Mouse (Mus musculus) ZHBTc4 (cell line): ENCODE measurements at regions not wholly inside any gene's neighbourhood (a gene's known extent, or its start where the extent isn't known, plus 50 kb on each side); places are given as distances from the start of the nearest gene placed in this dataset.

ENCODE experiments used
- DNase-seq: peaks from one replicate; pipeline ENCODE4 v3.0.0-alpha.2; 2011; ENCODE audit warnings: low read depth, low spot score

DNA sequence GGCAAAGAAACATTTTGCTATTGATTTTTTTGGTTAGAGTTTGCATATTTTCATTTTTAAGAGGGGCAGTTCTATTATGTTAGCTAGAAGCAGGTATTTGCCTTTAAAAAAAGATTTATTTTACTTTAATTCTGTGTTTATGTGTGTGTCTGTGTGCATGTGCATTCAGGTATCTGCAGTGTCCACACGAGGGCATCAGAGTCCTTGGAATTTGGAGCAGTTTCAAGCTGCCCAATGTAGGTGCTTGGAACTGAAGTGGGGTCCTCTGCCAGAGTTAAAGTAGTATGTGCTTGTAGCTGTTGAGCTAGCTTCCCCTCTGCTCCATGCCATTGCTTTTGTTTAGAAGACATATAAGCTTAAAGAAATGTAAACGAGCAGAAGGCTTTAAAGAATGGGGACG lies 89.1 kb downstream of the 9330182O14Rik start:
- DNase-seq = peak; percentile 33

DNA sequence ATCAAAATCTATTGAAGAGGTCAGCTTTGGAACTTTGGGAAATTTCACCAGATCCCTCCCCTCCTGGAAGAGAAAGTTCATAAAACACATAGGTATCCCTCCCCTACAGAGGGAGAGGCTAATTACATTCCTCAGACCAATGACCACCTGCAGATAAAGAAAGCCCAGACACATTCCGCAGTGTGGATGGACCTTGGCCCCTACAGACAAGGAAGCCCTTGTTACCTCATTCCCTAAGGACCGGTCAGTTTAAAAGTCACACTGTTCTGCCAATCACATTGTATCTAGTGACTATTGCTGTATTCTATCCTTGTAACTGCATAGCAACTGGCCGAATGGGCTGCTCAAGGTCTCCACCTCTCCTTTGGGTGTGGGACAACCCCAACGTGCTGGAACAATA lies 107.6 kb downstream of the 9330182O14Rik start:
- DNase-seq = no peak

GRCm38 (mm10) chr15:40248966-40249365 lies 114.8 kb downstream of the 9330182O14Rik start:
- no peak for DNase-seq

DNA sequence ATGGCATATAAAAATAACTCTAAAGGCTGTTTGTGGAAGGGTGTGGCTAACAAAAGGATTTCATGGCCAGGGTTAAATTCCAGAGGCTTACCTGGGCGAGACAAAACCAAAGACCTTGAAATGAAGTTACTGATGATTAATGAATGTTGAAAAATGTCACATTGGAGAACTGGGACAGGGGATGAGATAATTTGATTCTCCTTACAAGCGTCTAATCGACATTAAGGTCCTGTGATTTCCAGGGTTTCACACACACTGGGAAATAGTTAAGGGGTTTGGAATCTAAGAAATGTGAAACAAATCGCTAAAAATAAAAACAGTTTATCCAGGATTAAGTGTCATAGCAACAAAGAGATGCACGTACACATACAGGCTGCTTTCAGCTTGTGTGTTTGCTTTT lies 125.3 kb downstream of the 9330182O14Rik start:
- DNase-seq = no peak

DNA sequence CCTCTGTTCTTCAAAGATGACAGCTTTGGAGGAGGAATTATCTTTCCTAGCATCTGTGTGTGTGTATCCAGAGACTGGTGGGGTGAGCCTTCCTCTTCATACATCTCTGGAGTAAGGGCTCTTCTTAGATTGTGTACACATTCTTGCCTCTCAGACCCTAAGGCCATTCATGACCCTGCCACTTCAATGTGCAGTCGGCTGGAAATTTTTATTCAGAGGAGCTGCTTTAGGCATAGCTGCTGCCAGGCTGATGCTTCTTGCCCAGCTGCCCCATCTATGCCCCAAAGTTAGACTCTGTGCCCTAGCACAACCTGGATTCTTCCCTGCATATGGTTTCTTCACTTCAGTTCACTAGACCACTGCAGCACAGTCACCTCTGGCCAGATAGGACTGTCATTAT lies 144.9 kb downstream of the 9330182O14Rik start:
- no peak for DNase-seq

DNA sequence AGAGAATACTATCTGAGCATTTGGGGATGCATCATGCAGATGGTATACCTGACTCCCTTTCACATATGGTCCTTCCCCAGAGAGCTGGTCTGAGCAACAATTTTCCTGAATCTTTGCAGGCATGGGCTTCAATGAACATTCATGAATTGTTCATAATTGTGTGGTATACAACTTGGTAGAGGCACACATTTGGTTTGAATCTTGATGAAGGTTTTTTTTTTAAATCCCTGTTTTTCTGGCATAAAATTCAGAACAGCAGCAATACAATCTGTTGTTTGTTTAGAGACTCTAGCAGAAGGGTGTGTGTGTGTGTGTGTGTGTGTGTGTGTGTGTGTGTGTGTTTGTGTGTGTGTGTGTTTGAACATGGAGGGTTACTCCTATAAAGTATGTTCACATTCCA lies 146.4 kb downstream of the 9330182O14Rik start:
- DNase-seq = no peak

GRCm38 (mm10) chr15:40281078-40281720 lies 147.0 kb downstream of the 9330182O14Rik start:
- DNase-seq = no peak

DNA sequence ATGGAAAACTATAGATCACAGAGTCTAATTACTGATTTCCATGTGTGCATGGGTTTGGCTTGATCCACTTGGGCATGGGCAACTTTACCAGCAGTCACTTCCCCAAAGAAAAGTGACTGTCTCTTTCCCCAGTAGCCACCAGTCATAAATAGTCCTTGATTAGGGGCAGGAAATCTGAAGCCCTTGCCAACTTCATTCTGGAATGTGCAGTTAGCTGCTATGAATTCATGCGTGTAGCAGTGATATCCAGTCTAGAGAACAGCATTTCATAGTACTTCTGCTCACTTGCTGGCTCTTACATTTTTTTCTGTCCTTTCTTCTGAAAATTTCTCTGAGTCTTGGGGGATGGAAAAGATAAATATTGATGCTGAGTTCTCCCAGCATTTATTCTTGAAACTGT lies 157.4 kb downstream of the 9330182O14Rik start:
- DNase-seq = no peak

- DNase-seq = no peak
Measured at GRCm38 (mm10) chr15:40312226-40312625, 178.1 kb downstream of the 9330182O14Rik start.

GRCm38 (mm10) chr15:40339746-40340145 lies 205.6 kb downstream of the 9330182O14Rik start:
- no peak for DNase-seq

GRCm38 (mm10) chr15:40340269-40340668 lies 206.1 kb downstream of the 9330182O14Rik start:
- no peak for DNase-seq

GRCm38 (mm10) chr15:40351473-40351872 lies 217.3 kb downstream of the 9330182O14Rik start:
- no peak for DNase-seq

- no peak for DNase-seq
Measured at GRCm38 (mm10) chr15:40354802-40355487, 220.8 kb downstream of the 9330182O14Rik start.

GRCm38 (mm10) chr15:40356096-40356495 lies 221.9 kb downstream of the 9330182O14Rik start:
- no peak for DNase-seq

- no peak for DNase-seq
Measured at GRCm38 (mm10) chr15:40358341-40358740, 224.2 kb downstream of the 9330182O14Rik start.

GRCm38 (mm10) chr15:40361849-40362533 lies 227.8 kb downstream of the 9330182O14Rik start:
- DNase-seq = no peak

DNA sequence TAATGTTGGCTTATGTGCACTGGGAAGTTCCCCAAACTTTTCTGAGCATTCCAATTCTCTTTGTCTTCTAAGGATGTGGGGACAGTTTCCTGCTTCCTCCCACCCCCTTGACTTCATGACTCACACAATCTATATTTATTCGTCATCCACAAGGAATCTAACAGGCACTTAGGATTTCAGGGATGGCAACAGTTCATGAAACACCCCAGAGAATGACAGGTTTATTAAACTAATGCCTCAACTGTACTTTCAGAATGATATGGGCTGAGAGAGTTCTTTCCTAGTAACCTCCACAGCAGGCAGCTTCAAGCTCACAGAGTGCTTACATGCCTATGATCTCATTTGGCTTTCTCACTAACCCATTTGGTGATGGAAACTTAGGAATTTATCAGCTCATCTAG lies 230.1 kb downstream of the 9330182O14Rik start:
- no peak for DNase-seq

DNA sequence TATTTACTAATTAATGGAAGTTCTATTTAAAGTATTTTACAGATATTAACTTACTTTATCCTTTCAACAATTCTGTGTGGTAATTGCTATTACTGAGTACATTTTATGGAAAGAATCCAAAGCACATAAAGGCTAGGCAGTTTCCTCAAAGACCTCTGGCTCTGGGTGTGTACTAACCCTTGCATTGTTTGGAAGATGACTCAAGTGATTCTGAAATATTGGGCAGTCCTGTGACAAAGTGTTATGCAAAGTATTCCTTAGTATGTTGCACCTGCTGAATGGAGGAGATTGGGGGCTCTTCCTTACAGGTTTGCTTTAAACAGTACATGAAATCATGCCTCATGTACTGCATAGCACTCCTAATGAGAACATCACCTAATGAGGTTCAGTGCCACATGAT lies 231.4 kb downstream of the 9330182O14Rik start:
- no peak for DNase-seq

GRCm38 (mm10) chr15:40367026-40367425 lies 232.9 kb downstream of the 9330182O14Rik start:
- DNase-seq = no peak

DNA sequence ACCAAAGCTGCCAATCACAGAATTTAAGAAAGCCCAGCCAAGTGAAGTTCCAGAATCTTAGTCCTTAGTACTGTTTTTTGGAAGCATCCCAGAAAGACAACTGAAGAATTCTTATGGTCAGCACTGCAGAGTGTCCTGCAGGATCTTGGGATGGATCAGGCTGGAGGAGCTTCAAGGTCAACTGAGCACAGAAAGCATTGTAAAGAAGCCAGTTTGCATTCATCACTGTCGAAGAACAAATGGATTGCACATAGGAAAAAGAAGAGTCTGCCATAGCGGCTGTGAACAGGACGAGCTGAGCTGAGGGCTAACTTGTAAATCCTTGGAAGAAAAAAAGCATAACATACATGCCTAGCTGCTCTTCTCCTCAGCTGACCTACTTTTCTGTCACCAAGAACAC lies 234.6 kb downstream of the 9330182O14Rik start:
- no peak for DNase-seq

DNA sequence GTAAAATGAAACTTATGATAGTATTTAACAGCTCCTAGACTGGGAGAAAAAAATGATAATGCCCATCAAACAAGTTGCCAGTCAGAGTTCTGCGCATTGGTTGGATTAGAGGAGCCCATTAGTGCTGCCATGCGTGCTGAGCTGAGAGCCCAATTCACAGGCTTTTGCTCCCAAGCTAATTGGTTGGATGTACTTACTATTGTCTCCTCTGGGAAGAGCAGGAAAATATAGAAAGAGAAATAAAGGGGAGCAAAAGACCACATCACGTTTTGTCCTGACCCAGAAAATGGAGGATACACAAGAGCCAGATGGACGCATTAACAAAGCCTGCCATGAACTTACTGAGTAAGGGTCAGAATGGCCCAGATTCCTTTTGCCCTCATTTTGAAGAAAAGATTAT lies 237.3 kb downstream of the 9330182O14Rik start:
- DNase-seq = no peak

- DNase-seq = no peak
Measured at GRCm38 (mm10) chr15:40386526-40386925, 252.4 kb downstream of the 9330182O14Rik start.

GRCm38 (mm10) chr15:40387746-40388145 lies 253.6 kb downstream of the 9330182O14Rik start:
- DNase-seq = no peak
